Mouse (Mus musculus) lung, embryonic 15.5 days (tissue): ENCODE results near the gene Scel. TPM values are rescaled to one million over a fixed set of nuclear protein-coding genes. Genes with fewer than 3 reads are reported as not detected.

Experiments used
- ATAC-seq: fragments of 200-750 bp; cut with Nextera tagmentation; 2 replicates; pipeline ENCODE4 v1.8.0; 2017; ENCODE audit warnings: moderate number of reproducible peaks, borderline replicate concordance; ENCODE audit not compliant: low FRiP score, low TSS enrichment; ENCODE audit errors: extremely low read depth
- H3K27ac ChIP-seq: fragments of 300-500 bp; sonication (generic); 2 replicates; pipeline ENCODE4 v1.5.1; 2015; ENCODE audit warnings: moderate library complexity, mild to moderate bottlenecking, inconsistent platforms
- H3K27me3 ChIP-seq: fragments of 300-500 bp; sonication (generic); 2 replicates; pipeline ENCODE4 v1.6.1; 2015; ENCODE audit warnings: inconsistent platforms
- H3K36me3 ChIP-seq: fragments of 300-500 bp; sonication (generic); 2 replicates; pipeline ENCODE4 v1.6.1; 2015; ENCODE audit warnings: inconsistent platforms
- H3K4me1 ChIP-seq: fragments of 300-500 bp; sonication (generic); 2 replicates; pipeline ENCODE4 v1.6.1; 2015; ENCODE audit warnings: inconsistent platforms
- H3K4me2 ChIP-seq: fragments of 300-500 bp; sonication (generic); 2 replicates; pipeline ENCODE4 v1.6.1; 2015; ENCODE audit warnings: inconsistent platforms, mild to moderate bottlenecking, moderate library complexity
- H3K4me3 ChIP-seq: fragments of 300-500 bp; sonication (generic); 2 replicates; pipeline ENCODE4 v1.5.1; 2015; ENCODE audit warnings: mild to moderate bottlenecking, inconsistent platforms
- H3K9ac ChIP-seq: fragments of 300-500 bp; sonication (generic); 2 replicates; pipeline ENCODE4 v1.6.1; 2015; ENCODE audit warnings: inconsistent platforms
- H3K9me3 ChIP-seq: fragments of 300-500 bp; sonication (generic); 2 replicates; pipeline ENCODE4 v1.6.1; 2016; ENCODE audit warnings: inconsistent platforms
- whole genome bisulfite sequencing: fragments of 180-500 bp; shearing (Covaris S2); methylation state at CpG from one replicate; pipeline ENCODE4 v1.1.7; 2015; 5-methylcytosine and 5-hydroxymethylcytosine counted together
- polyA plus RNA-seq: library from polyadenylated mRNA; unstranded; fragments of >200 nt; fragmentation: Nextera tagmentation; extraction: Ambion mirVana; gene quantifications from 2 replicates; pipeline ENCODE4 v1.2.1, GENCODE M21; 2015

Gene Scel
- polyA plus RNA-seq, 1 experiment from 2014 or later, result 0.89 TPM

- no peak overlapping the region for H3K9ac ChIP-seq
- no peak overlapping the region for H3K4me3 ChIP-seq
- H3K4me1 ChIP-seq, result 0 out of 2 replicates have a peak, but pooled peaks cover 7% of the 10 kb centered on the region
- H3K27me3 ChIP-seq, result no peaks in the 10 kb centered on the region
- WGBS, result 74% methylated on average over 6 of the region's 6 CpGs
- no peak for ATAC-seq
- H3K4me2 ChIP-seq, result no peak overlapping the region
- no peaks in the 10 kb centered on the region for H3K36me3 ChIP-seq
- H3K9me3 ChIP-seq, result no peaks in the 10 kb centered on the region
- no peak overlapping the region for H3K27ac ChIP-seq
These were observed 35.1 kb downstream of the Scel start for GRCm38 (mm10) chr14:103548220-103548619.

- Histone ChIP-seq H3K4me2 (no peak overlapping the region), H3K9me3 (no peaks in the 10 kb centered on the region), H3K36me3 (no peaks in the 10 kb centered on the region), H3K4me3 (no peak overlapping the region), H3K9ac (no peak overlapping the region), H3K27me3 (no peaks in the 10 kb centered on the region), H3K27ac (no peak overlapping the region), H3K4me1 (0 out of 2 replicates have a peak, but pooled peaks cover 5% of the 10 kb centered on the region)
- peak; percentile 72; the same call in 1 of the 2 replicates for ATAC-seq
- 13% methylated on average over 8 of the region's 8 CpGs for WGBS
These were observed 37.3 kb downstream of the Scel start for GRCm38 (mm10) chr14:103550480-103550879.

- no peak overlapping the region for H3K4me3 ChIP-seq
- no peaks in the 10 kb centered on the region for H3K36me3 ChIP-seq
- no peaks in the 10 kb centered on the region for H3K9me3 ChIP-seq
- no peak overlapping the region for H3K27ac ChIP-seq
- ATAC-seq, result no peak
- H3K4me2 ChIP-seq, result no peak overlapping the region
- 75% methylated on average over 10 of the region's 10 CpGs for WGBS
- H3K9ac ChIP-seq, result no peak overlapping the region
- H3K4me1 ChIP-seq, result 0 out of 2 replicates have a peak, but pooled peaks cover 5% of the 10 kb centered on the region
- H3K27me3 ChIP-seq, result no peaks in the 10 kb centered on the region
These were observed 37.8 kb downstream of the Scel start for GRCm38 (mm10) chr14:103550921-103551320.

- Histone ChIP-seq H3K9ac (no peak overlapping the region), H3K27me3 (no peaks in the 10 kb centered on the region), H3K4me1 (no peaks in the 10 kb centered on the region), H3K36me3 (no peaks in the 10 kb centered on the region), H3K27ac (no peak overlapping the region), H3K4me2 (no peak overlapping the region), H3K9me3 (no peaks in the 10 kb centered on the region), H3K4me3 (no peak overlapping the region)
- 69% methylated on average over 4 of the region's 4 CpGs for WGBS
- ATAC-seq, result no peak
These were observed 38.8 kb downstream of the Scel start for GRCm38 (mm10) chr14:103551921-103552320.

- Histone ChIP-seq H3K27ac (no peak overlapping the region), H3K9ac (no peak overlapping the region), H3K36me3 (no peaks in the 10 kb centered on the region), H3K4me3 (no peak overlapping the region), H3K4me2 (no peak overlapping the region), H3K9me3 (no peaks in the 10 kb centered on the region), H3K4me1 (no peaks in the 10 kb centered on the region), H3K27me3 (no peaks in the 10 kb centered on the region)
- WGBS, result 68% methylated on average over 4 of the region's 4 CpGs
- ATAC-seq, result no peak
These were observed 39.2 kb downstream of the Scel start for GRCm38 (mm10) chr14:103552379-103552778.

GRCm38 (mm10) chr14:103556609-103557008 is 43.5 kb downstream of the Scel start:
- Histone ChIP-seq H3K27ac (no peak overlapping the region), H3K4me1 (no peaks in the 10 kb centered on the region), H3K9ac (no peak overlapping the region), H3K27me3 (no peaks in the 10 kb centered on the region), H3K36me3 (no peaks in the 10 kb centered on the region), H3K4me3 (no peak overlapping the region), H3K4me2 (no peak overlapping the region), H3K9me3 (no peaks in the 10 kb centered on the region)
- WGBS, result 51% methylated on average over 5 of the region's 5 CpGs
- ATAC-seq, result no peak

GRCm38 (mm10) chr14:103561383-103562096 is 48.4 kb downstream of the Scel start:
- H3K4me3 ChIP-seq, result no peak overlapping the region
- WGBS, result 77% methylated on average over 8 of the region's 8 CpGs
- no peaks in the 10 kb centered on the region for H3K27me3 ChIP-seq
- no peaks in the 10 kb centered on the region for H3K9me3 ChIP-seq
- H3K27ac ChIP-seq, result no peak overlapping the region
- H3K4me1 ChIP-seq, result no peaks in the 10 kb centered on the region
- no peak for ATAC-seq
- H3K9ac ChIP-seq, result no peak overlapping the region
- H3K36me3 ChIP-seq, result no peaks in the 10 kb centered on the region
- no peak overlapping the region for H3K4me2 ChIP-seq

- no peaks in the 10 kb centered on the region for H3K36me3 ChIP-seq
- H3K9ac ChIP-seq, result no peak overlapping the region
- 14% methylated on average over 1 of the region's 1 CpGs for WGBS
- no peak overlapping the region for H3K4me2 ChIP-seq
- no peaks in the 10 kb centered on the region for H3K4me1 ChIP-seq
- H3K27me3 ChIP-seq, result no peaks in the 10 kb centered on the region
- H3K9me3 ChIP-seq, result no peaks in the 10 kb centered on the region
- no peak overlapping the region for H3K27ac ChIP-seq
- ATAC-seq, result no peak
- H3K4me3 ChIP-seq, result no peak overlapping the region
These were observed 54.8 kb downstream of the Scel start for GRCm38 (mm10) chr14:103567957-103568356.

GRCm38 (mm10) chr14:103568433-103568832 is 55.3 kb downstream of the Scel start:
- no peaks in the 10 kb centered on the region for H3K27me3 ChIP-seq
- no peak overlapping the region for H3K4me2 ChIP-seq
- H3K9me3 ChIP-seq, result no peaks in the 10 kb centered on the region
- H3K36me3 ChIP-seq, result no peaks in the 10 kb centered on the region
- H3K4me3 ChIP-seq, result no peak overlapping the region
- H3K4me1 ChIP-seq, result no peaks in the 10 kb centered on the region
- whole genome bisulfite sequencing, result 57% methylated on average over 2 of the region's 2 CpGs
- ATAC-seq, result no peak
- no peak overlapping the region for H3K9ac ChIP-seq
- no peak overlapping the region for H3K27ac ChIP-seq

- H3K36me3 ChIP-seq, result no peaks in the 10 kb centered on the region
- WGBS, result 77% methylated on average over 13 of the region's 13 CpGs
- no peak overlapping the region for H3K27ac ChIP-seq
- ATAC-seq, result no peak
- no peaks in the 10 kb centered on the region for H3K9me3 ChIP-seq
- no peaks in the 10 kb centered on the region for H3K4me1 ChIP-seq
- H3K9ac ChIP-seq, result no peak overlapping the region
- no peak overlapping the region for H3K4me2 ChIP-seq
- H3K27me3 ChIP-seq, result no peaks in the 10 kb centered on the region
- no peak overlapping the region for H3K4me3 ChIP-seq
These were observed 58.6 kb downstream of the Scel start for GRCm38 (mm10) chr14:103571598-103572320.

- Histone ChIP-seq H3K9me3 (no peaks in the 10 kb centered on the region), H3K27me3 (no peaks in the 10 kb centered on the region), H3K4me2 (no peak overlapping the region), H3K4me3 (no peak overlapping the region), H3K4me1 (no peaks in the 10 kb centered on the region), H3K9ac (no peak overlapping the region), H3K36me3 (no peaks in the 10 kb centered on the region), H3K27ac (no peak overlapping the region)
- WGBS, result 55% methylated on average over 7 of the region's 7 CpGs
- ATAC-seq, result no peak
These were observed 62.7 kb downstream of the Scel start for GRCm38 (mm10) chr14:103575854-103576253.

- Histone ChIP-seq H3K27me3 (no peaks in the 10 kb centered on the region), H3K9ac (no peak overlapping the region), H3K9me3 (no peaks in the 10 kb centered on the region), H3K36me3 (no peaks in the 10 kb centered on the region), H3K4me3 (no peak overlapping the region), H3K27ac (no peak overlapping the region), H3K4me1 (no peaks in the 10 kb centered on the region), H3K4me2 (no peak overlapping the region)
- ATAC-seq, result no peak
These were observed 63.9 kb downstream of the Scel start for GRCm38 (mm10) chr14:103577011-103577410.
